Mouse (Mus musculus) layer of hippocampus, postnatal 36 days (tissue): ENCODE data around the gene Pacsin1. TPM values are rescaled to one million over a fixed set of nuclear protein-coding genes. Genes with fewer than 3 reads are reported as not detected.

Experiments used
- DNase-seq, 2 experiments: peaks; one replicate each; pipeline ENCODE4 v3.0.0; 2022
- total RNA-seq, 2 experiments: library from RNA; stranded (reverse); gene quantifications; 2 replicates each; pipeline ENCODE4 v1.2.3; 2021

Gene Pacsin1
- total RNA-seq, 2 experiments from 2014 or later = 310 to 319 TPM

DNA sequence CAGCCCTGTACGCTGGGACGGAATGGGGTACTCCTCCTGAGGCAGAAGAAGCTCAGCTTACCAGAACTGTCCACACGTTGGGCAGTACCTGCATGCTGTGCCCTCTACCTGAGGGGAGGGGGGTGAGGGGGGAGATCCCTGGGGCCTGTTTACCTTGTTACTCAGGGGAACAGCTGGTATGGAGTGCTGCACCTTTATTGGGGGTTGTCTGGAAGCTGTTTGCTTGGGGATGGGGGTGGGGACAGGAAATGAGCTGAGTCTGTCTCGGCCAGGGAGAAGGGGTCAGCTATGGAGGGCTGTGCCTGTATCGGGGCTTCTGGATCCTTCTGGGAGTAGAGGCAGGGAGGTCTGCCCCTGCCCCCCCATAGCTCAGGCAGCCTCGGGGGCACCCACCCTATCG, 71.2 kb downstream of the Pacsin1 start:
- no peak for DNase-seq

DNA sequence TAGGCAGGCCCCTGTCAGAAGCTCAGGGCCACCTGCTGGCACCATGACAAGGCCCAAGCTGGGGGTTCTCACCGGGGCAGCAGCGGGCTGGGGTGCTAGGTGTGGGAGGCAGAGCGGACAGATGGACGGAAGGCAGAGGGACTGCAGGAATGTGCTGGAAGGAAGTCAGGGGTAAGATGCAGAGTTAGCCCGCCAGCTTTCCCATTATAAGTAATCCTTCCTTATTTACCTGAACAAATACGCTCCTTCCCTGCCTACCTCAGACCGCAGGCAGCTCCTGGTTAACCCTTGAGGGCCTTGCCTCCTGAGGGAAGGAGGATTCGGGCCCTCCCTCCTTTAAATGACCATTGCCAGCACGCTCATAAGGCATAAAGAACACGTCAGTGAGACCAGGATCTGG, 73.5 kb downstream of the Pacsin1 start, which contains the start of gene Spdef:
TSS of gene Spdef (minus strand) at position 186 of the 400 bp plus-strand sequence.
- DNase-seq = no peak

GRCm38 (mm10) chr17:27732152-27732551, 76.8 kb downstream of the Pacsin1 start:
- DNase-seq = no peak

- DNase-seq = no peak
Observed at GRCm38 (mm10) chr17:27732694-27733093, 77.4 kb downstream of the Pacsin1 start.

DNA sequence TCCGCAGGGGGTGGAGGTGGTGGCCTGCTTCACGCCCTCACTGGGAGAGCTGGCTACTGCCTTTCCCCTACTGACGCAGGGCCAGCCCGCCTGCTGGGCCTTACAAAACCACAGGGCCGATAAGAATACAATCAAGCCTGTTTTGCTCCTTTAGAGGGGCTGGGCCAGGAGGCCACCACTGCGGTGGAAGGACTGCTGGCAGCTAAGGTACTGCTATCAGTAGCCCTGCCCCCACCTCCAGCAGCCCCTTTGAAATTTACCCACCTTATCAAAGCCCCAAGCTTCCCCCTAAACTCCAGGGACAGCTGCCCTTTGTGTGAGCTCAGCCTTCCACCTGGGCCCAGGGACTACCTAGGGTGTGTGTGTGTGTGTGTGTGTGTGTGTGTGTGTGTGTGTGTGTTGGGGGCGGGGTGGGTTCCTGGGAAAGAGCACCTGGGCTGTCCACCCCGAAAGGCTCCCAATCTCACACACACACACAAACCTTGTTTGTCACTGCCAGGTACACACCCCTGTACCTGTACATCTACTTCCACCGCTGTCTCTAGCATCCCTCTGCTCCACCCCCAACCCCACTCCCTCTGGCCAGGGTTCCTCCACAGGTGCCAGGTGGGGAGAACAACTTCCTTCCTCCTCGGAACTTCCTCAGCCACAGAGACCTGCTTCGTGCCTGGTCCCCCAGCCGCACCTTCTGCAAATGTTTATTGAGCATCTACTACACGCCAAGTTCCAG, 79.2 kb downstream of the Pacsin1 start:
- DNase-seq = no peak

DNA sequence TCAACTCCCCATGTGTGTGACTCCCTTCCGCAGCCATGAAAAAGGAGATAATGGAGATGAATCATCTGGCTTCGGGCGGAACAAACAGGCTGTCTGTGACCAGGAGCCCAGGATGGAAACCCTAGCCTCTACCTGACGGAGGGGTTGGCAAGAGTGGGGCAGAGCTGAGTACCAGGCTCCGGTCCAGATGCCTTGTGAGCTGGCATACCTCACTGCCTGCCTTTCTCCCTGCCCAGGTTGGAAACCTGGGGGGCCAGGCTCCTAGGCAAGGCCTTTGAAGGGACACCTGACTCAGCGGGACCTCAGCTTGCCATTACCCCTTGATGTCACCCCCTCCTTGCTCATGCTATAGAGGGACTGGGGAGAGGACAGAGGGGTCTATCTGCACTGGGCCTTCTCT, 85.7 kb downstream of the Pacsin1 start:
- DNase-seq = no peak

- no peak for DNase-seq
Observed at GRCm38 (mm10) chr17:27746446-27746845, 91.1 kb downstream of the Pacsin1 start.

DNA sequence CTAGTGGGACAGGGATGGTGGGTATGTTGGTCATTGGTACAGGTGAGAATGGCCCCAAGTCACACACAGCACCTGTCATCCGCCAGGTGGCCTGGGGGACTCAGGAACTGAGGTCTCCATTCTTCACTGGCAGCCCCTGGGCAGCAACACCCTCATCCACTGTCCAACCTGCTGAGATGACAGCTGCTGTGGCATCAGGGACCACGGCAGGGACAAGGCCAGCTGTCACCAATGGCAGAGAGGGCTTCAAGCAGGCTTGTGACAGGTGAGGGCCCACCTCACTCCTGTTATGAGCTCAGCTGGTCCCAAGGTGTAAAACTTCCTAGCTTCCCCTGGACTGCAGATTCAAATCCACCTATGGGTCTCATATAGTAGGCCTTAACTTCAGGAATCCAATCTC, 92.8 kb downstream of the Pacsin1 start:
- no peak for DNase-seq

GRCm38 (mm10) chr17:27750451-27750942, 95.2 kb downstream of the Pacsin1 start:
- DNase-seq = no peak

DNA sequence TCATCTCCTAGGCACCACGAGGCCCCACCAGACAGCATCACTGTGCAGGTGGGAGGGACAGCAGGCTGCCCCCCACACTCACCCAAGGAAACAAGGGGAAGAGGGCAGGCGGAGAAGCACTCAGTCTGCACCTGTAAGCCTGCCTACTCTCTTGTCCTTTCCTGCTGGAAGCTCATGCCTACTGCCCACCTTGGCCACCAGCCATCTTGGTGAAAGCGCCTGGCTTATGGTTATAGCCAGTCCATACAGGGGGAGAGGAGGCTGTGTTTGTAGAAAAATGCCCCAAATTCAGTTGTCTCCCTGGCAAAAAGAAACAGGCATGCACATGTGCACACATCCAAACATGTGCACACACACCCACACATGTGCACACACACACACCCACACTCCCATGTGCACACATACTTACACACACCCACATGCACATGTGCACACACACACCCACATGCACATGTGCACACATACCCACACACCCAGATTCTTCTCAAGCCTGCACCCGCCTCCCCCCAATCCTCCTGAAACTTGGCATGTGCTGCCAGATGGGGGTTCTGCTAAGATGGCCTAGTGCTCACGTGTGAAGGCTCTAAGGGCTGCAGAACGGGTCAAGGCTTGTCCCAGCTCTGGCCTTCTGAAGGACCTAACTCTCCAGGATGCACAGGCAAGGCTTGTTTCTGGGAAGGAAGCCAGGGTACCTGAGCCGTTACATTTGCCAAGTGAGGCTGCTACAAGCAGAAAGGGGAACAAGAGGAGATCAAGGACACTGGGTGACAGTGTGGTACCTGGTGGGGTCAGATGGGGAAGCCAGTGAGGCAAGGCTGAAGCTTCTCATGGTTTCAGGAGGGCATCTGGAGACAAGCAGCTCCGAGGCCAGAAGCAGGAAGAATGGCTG, 96.2 kb downstream of the Pacsin1 start:
- DNase-seq = no peak

DNA sequence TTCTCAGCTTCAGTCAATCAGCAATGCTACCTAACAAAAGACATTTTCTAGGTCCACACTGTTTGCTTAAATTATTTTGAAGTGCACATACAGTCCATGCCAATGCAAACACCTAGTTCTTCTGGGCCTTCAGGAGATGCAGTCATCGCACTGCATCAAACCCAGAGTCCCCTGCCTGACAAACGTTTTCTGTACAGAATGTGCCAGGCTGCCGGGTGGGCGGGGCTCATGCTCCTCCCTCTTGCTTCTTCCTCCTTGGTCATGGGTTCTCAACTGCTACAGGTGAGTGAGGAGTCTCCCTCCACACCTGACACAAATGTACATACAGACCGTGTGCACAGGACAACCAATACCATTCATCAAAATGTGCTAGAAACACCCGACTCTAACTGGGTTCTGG, 104.9 kb downstream of the Pacsin1 start:
- no peak for DNase-seq

Other genes with a start within 250 kb of the Pacsin1 start
- 1 to 10 TPM; 8.9 to 9.6 TPM for gene Grm4, start 134.1 kb upstream of the Pacsin1 start, total RNA-seq
- gene Hmga1, start 99.0 kb upstream of the Pacsin1 start, total RNA-seq = 10 to 100 TPM; 35.2 to 36.0 TPM
- gene AI413582, start 89.8 kb upstream of the Pacsin1 start, total RNA-seq = 10 to 100 TPM; 62.6 to 63.9 TPM
- 100 to 1,000 TPM; 564 to 566 TPM for gene Nudt3, start 32.0 kb upstream of the Pacsin1 start, total RNA-seq
- not detected for gene RPS10-NUDT3, start 20.3 kb upstream of the Pacsin1 start, total RNA-seq
- 100 to 1,000 TPM; 444 to 462 TPM for gene Rps10, start 18.8 kb upstream of the Pacsin1 start, total RNA-seq
- gene Spdef, start 73.4 kb downstream of the Pacsin1 start, total RNA-seq = under 1 TPM in 1 of 2 experiments, not detected in 1; 0.90 TPM
- 100 to 1,000 TPM; 191 to 194 TPM for gene D17Wsu92e, start 165.1 kb downstream of the Pacsin1 start, total RNA-seq
- gene Snrpc, start 182.6 kb downstream of the Pacsin1 start, total RNA-seq = 10 to 100 TPM; 49.7 to 51.5 TPM
- 10 to 100 TPM; 14.5 to 16.9 TPM for gene Uhrf1bp1, start 200.9 kb downstream of the Pacsin1 start, total RNA-seq